Mouse (Mus musculus) small intestine, adult 2 months (tissue): Measurements from ENCODE around the gene Guca2a. TPM values are rescaled to one million over a fixed set of nuclear protein-coding genes. Genes with fewer than 3 reads are reported as not detected.
A peak's percentile ranks its signal among the peaks of the same experiment; 100 is the strongest.

ENCODE experiments used
- H3K27ac ChIP-seq: fragments of 200-500 bp; 2 replicates; pipeline ENCODE4 v1.5.1; 2012; ENCODE audit warnings: low read depth, low read length, control low read depth, inconsistent platforms; ENCODE audit not compliant: insufficient read depth
- H3K27me3 ChIP-seq: fragments of 200-500 bp; 2 replicates; pipeline ENCODE4 v1.6.1; 2012; ENCODE audit warnings: mild to moderate bottlenecking, moderate library complexity, low read length, inconsistent platforms; ENCODE audit not compliant: control insufficient read depth, insufficient read depth
- H3K36me3 ChIP-seq: fragments of 200-500 bp; 2 replicates; pipeline ENCODE4 v1.6.1; 2012; ENCODE audit warnings: mild to moderate bottlenecking, low read length, control low read depth, inconsistent platforms; ENCODE audit not compliant: control insufficient read depth, insufficient read depth
- H3K4me1 ChIP-seq: fragments of 200-500 bp; 2 replicates; pipeline ENCODE4 v1.6.1; 2012; ENCODE audit warnings: low read length, inconsistent platforms, mixed read lengths; ENCODE audit not compliant: control insufficient read depth, insufficient read depth, insufficient read length
- H3K4me3 ChIP-seq: fragments of 200-500 bp; 2 replicates; pipeline ENCODE4 v1.5.1; 2012; ENCODE audit warnings: low read depth, mild to moderate bottlenecking, control low read depth, inconsistent platforms, low read length, moderate library complexity
- CTCF ChIP-seq: fragments of 200-500 bp; IDR thresholded peaks from 2 replicates; pipeline ENCODE4 v1.5.1; 2012; ENCODE audit warnings: low read depth, mild to moderate bottlenecking, control low read depth, inconsistent platforms, low read length, moderate library complexity, mixed read lengths; ENCODE audit not compliant: insufficient replicate concordance, insufficient read length; ENCODE audit errors: extremely low read depth
- POLR2A ChIP-seq: fragments of 200-500 bp; IDR thresholded peaks from 2 replicates; pipeline ENCODE4 v1.6.1; 2012; ENCODE audit warnings: low read depth, mild to moderate bottlenecking, control low read depth, inconsistent platforms, low read length, moderate library complexity
- WGBS: fragments of 180-500 bp; shearing (Covaris S2); methylation state at CpG from one replicate; pipeline ENCODE4 v1.1.7; 2018; 5-methylcytosine and 5-hydroxymethylcytosine counted together
- polyA plus RNA-seq: library from polyadenylated mRNA; depleted of rRNA; stranded (reverse); fragments of >200 nt; gene quantifications from 2 replicates; pipeline ENCODE4 v1.2.3, GENCODE M21; 2012

Guca2a gene
- polyA plus RNA-seq, 1 experiment, result 1,324 TPM

DNA sequence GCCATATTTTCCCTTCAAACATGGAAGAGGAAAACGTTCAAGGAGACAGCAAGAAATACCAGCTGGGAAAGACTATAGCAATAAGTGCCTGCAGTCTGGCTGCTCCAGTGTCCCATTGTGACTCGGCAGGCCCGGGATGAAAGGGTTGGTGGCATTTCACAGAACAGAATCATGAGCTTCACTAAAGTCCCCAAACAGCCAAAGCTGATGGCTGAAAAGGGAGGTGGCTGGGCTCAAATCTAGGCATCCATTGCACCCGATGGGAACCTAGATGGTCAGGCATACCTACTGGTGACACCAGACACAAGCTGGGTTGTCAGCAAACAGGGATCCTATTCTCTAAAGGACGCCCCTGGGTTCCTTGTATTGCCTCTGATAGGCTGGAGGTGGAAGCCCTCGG lies 442 bp downstream of the Guca2a start:
- peak overlapping the region; percentile 35 for H3K27ac ChIP-seq
- H3K4me1 ChIP-seq, result peaks cover 21% of the 10 kb centered on the region
- peak overlapping the region; percentile 54 for H3K4me3 ChIP-seq
- no peaks in the 10 kb centered on the region for H3K27me3 ChIP-seq
- H3K36me3 ChIP-seq, result peaks cover 2% of the 10 kb centered on the region
- WGBS, result 70% methylated on average over 6 of the region's 6 CpGs
- TF ChIP-seq POLR2A (no peak), CTCF (no peak)

DNA sequence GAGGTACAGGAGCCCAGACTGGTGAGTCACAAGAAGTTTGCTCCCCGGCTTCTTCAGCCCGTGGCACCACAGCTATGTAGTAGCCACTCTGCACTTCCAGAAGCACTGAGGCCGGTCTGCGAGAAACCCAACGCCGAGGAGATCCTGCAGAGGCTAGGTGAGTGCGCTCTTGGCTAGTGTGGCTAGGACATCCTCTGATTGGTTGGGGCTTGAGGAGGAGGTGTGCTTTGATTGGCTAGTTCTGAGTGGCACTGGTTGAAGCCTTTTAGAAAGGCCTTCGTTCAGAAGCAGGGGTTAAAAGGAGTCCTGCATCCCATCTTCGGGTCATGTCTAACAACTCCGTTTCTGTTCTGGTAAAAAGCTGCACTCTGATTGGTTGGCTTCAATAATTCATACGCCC lies 1.2 kb downstream of the Guca2a start:
- peak overlapping the region; percentile 54 for H3K4me3 ChIP-seq
- H3K27me3 ChIP-seq, result no peaks in the 10 kb centered on the region
- WGBS, result 77% methylated on average over 11 of the region's 11 CpGs
- peaks cover 21% of the 10 kb centered on the region for H3K4me1 ChIP-seq
- TF ChIP-seq POLR2A (no peak), CTCF (no peak)
- no peak overlapping the region for H3K27ac ChIP-seq
- peaks cover 2% of the 10 kb centered on the region for H3K36me3 ChIP-seq

DNA sequence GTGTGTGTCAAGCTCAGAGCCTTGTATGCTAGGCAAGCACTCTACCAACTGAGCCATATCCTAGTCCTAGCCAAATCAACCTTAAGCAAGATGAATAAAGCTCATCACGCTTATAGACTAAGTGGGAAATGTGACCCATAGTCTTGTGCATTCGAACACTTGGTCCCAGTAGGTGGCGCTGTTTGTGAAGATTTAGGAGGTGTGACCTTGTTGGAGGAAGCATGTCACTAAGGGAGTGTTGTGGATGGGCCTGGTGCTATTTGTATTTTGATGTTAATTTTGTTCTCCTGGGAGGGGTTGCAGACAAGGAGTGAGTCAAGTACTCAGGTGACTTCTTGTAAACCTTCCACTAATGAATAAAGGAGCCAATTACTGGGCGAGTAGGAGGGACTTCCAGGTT lies 5.2 kb downstream of the Guca2a start:
- Histone ChIP-seq H3K4me1 (no peaks in the 10 kb centered on the region), H3K27ac (no peak overlapping the region), H3K36me3 (peaks cover 2% of the 10 kb centered on the region), H3K27me3 (no peaks in the 10 kb centered on the region), H3K4me3 (no peak overlapping the region)
- 86% methylated on average over 4 of the region's 4 CpGs for WGBS
- TF ChIP-seq CTCF (no peak), POLR2A (no peak)

DNA sequence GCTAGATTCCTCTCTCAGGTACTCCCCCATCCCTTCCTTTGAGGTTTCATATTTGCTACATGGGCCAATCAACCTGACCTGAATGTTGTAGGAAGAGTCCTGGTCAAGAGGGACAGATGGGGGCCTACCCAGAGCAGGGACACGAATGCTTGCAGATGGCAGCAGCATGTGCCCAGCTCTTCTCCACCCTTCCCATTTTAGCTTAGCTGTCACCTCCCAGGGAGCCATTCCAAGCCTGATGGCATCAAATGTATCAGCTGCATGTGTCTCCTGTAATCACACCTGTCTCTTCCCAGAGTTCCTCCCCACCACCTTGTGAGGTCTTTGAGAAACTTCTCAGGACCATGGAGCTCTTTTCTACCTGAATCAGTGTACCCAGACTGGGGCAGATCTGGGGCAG lies 19.5 kb downstream of the Guca2a start:
- peaks cover 14% of the 10 kb centered on the region for H3K36me3 ChIP-seq
- H3K27ac ChIP-seq, result peak overlapping the region; percentile 76
- 79% methylated on average over 1 of the region's 1 CpGs for WGBS
- peak overlapping the region; percentile 60 for H3K4me3 ChIP-seq
- peaks cover 17% of the 10 kb centered on the region; the same call in 1 of the 2 replicates for H3K4me1 ChIP-seq
- TF ChIP-seq POLR2A, result no peak
- TF ChIP-seq CTCF, result no peak
- H3K27me3 ChIP-seq, result no peaks in the 10 kb centered on the region

DNA sequence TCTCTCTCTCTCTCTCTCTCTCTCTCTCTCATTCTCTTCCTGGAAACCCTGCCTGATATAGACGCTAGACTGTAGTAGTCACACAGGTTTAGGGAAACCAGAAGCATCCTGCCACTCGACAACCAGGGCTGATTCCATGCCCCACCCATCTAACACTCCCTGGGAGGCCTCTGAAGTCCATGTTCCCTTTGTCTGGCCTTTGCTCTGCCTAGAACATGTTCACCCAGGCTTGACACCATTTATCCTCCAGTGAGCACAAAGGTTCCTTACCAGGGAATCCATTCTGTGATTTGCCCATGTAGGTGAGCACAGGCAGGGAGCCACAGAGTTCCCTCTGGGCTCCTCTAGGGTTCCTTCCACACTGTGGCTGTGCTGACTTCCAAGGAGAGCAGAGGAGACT lies 20.7 kb downstream of the Guca2a start:
- no peak; the same call in 1 of the 2 replicates for TF ChIP-seq POLR2A
- no peak for TF ChIP-seq CTCF
- Histone ChIP-seq H3K36me3 (peaks cover 14% of the 10 kb centered on the region), H3K27ac (peak overlapping the region; percentile 98), H3K4me1 (peaks cover 17% of the 10 kb centered on the region; the same call in 1 of the 2 replicates), H3K4me3 (peak overlapping the region; percentile 71), H3K27me3 (no peaks in the 10 kb centered on the region)
- WGBS, result 16% methylated on average over 2 of the region's 2 CpGs

DNA sequence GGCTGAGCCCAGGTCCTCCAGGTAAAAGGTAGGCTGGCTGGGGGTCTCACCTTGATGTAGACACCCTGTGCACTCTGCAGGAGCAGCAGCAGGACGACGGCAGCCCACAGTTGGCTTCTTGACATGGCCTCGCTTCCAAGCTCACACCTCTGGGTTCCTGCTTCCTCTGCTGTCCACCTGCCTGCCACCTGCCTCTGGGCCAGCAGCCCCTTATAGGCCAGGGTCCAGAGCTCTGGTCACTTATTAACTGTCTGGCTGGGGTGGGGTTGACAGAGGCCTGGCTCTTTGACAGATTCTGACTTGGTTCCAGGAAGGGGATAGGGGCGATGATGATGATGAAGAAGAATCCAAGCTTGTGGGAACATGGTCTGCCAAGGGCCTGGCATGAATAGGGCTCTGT lies 21.2 kb downstream of the Guca2a start, which contains the start of gene Guca2b:
Gene Guca2b, minus strand, starts transcription at position 224 of the 400 bp plus-strand sequence.
- Histone ChIP-seq H3K4me1 (peaks cover 17% of the 10 kb centered on the region; the same call in 1 of the 2 replicates), H3K27ac (peak within 1 kb of the TSS; percentile 98), H3K36me3 (peaks cover 14% of the 10 kb centered on the region), H3K4me3 (peak within 1 kb of the TSS; percentile 71), H3K27me3 (no peaks in the 10 kb centered on the region)
- WGBS, result 36% methylated on average over 4 of the region's 4 CpGs
- TF ChIP-seq CTCF (no peak), POLR2A (peak; percentile 63)

DNA sequence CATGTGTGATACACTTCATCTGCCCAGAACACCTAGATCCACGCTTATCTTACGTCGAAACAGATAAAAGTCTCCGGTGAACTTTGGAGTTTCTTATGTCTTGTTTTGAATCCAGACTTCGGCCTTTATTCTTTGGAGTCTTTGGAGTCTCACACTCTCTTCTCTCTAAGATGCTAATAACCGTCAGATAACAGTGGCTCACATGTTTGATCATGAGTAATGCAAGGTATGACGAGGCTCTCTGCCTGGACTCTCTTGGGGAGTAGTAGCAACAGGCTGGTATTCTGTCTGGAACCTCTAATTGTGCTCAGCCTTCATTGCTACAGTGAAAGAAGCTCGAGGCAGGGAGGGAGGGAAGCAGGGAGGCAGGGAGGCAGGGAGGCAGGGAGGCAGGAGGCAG lies 22.5 kb downstream of the Guca2a start:
- WGBS, result 32% methylated on average over 8 of the region's 8 CpGs
- no peak for TF ChIP-seq CTCF
- no peak for TF ChIP-seq POLR2A
- H3K27me3 ChIP-seq, result no peaks in the 10 kb centered on the region
- peaks cover 17% of the 10 kb centered on the region; the same call in 1 of the 2 replicates for H3K4me1 ChIP-seq
- peaks cover 14% of the 10 kb centered on the region for H3K36me3 ChIP-seq
- H3K27ac ChIP-seq, result peak overlapping the region; percentile 98
- peak overlapping the region; percentile 71 for H3K4me3 ChIP-seq

DNA sequence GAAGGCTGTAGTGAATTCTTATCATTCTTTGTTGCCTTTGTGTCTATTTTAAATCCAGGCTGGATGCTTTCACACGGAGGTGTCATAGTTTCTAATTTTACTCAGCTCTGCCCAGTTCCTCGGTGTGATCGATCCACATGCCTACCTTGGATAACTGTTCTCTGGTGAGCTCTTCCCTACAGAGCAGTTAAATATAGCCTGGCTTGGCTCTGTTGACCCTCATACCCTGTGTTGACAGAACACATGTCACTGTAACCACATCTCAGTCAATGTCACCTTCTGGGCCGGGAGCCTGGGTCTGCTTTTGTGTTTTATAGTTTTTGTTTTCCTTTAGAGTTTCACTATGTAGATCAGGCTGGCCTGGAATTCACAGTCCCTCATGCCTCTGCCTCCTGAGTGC lies 24.6 kb downstream of the Guca2a start:
- Histone ChIP-seq H3K27me3 (no peaks in the 10 kb centered on the region), H3K4me3 (no peak overlapping the region), H3K4me1 (peaks cover 21% of the 10 kb centered on the region; the same call in 1 of the 2 replicates), H3K36me3 (peaks cover 7% of the 10 kb centered on the region), H3K27ac (no peak overlapping the region)
- 69% methylated on average over 4 of the region's 4 CpGs for WGBS
- no peak for TF ChIP-seq POLR2A
- no peak for TF ChIP-seq CTCF
